Mouse (Mus musculus): Measurements from ENCODE around the gene 4930404N11Rik.

The 4930404N11Rik gene

GRCm38 (mm10) chr10:81379809-81380378 lies 14.3 kb upstream of the 4930404N11Rik start:
- DNase-seq (ENCODE audit: low spot score): no peak

- DNase-seq (ENCODE audit: low spot score): no peak
These were observed 13.6 kb upstream of the 4930404N11Rik start for GRCm38 (mm10) chr10:81379183-81379553.

- DNase-seq (ENCODE audit: low spot score): peak; percentile 100
These were observed 13.1 kb upstream of the 4930404N11Rik start for GRCm38 (mm10) chr10:81378553-81379182.

- DNase-seq (ENCODE audit: low spot score): peak; percentile 48
These were observed 12.4 kb upstream of the 4930404N11Rik start, which contains the start of gene Fzr1 for GRCm38 (mm10) chr10:81377793-81378552. Gene Fzr1, minus strand, starts transcription at chr10:81378516.

- DNase-seq (ENCODE audit: low spot score): peak; percentile 30
These were observed 11.7 kb upstream of the 4930404N11Rik start for GRCm38 (mm10) chr10:81377362-81377664.

- peak; percentile 71 for DNase-seq (ENCODE audit: low spot score)
These were observed 11.1 kb upstream of the 4930404N11Rik start for GRCm38 (mm10) chr10:81376561-81377361.

GRCm38 (mm10) chr10:81375322-81375721 lies 9.7 kb upstream of the 4930404N11Rik start:
- no peak for DNase-seq (ENCODE audit: low spot score)

- DNase-seq (ENCODE audit: low spot score): no peak
These were observed 1.5 kb upstream of the 4930404N11Rik start for GRCm38 (mm10) chr10:81367207-81367495.

- DNase-seq (ENCODE audit: low spot score): peak; percentile 50
These were observed 1.0 kb upstream of the 4930404N11Rik start for GRCm38 (mm10) chr10:81366477-81367206.

GRCm38 (mm10) chr10:81365073-81365472 lies 543 bp downstream of the 4930404N11Rik start:
- no peak for DNase-seq (ENCODE audit: low spot score)

GRCm38 (mm10) chr10:81364666-81365065 lies 950 bp downstream of the 4930404N11Rik start:
- DNase-seq (ENCODE audit: low spot score): no peak

GRCm38 (mm10) chr10:81363436-81364346 lies 1.9 kb downstream of the 4930404N11Rik start:
- no peak for DNase-seq (ENCODE audit: low spot score)

GRCm38 (mm10) chr10:81362336-81362949 lies 3.2 kb downstream of the 4930404N11Rik start:
- no peak for DNase-seq (ENCODE audit: low spot score)

GRCm38 (mm10) chr10:81360721-81361120 lies 4.9 kb downstream of the 4930404N11Rik start:
- DNase-seq (ENCODE audit: low spot score): no peak

GRCm38 (mm10) chr10:81358841-81359240 lies 6.8 kb downstream of the 4930404N11Rik start:
- peak; percentile 87 for DNase-seq (ENCODE audit: low spot score)

GRCm38 (mm10) chr10:81358209-81358608 lies 7.4 kb downstream of the 4930404N11Rik start:
- DNase-seq (ENCODE audit: low spot score): peak; percentile 76

GRCm38 (mm10) chr10:81356991-81357844 lies 8.4 kb downstream of the 4930404N11Rik start, which contains the start of gene Mfsd12:
Gene Mfsd12, plus strand, starts transcription at chr10:81357491.
- DNase-seq (ENCODE audit: low spot score): peak; percentile 86

GRCm38 (mm10) chr10:81356352-81356990 lies 9.1 kb downstream of the 4930404N11Rik start:
- DNase-seq (ENCODE audit: low spot score): no peak

- peak; percentile 35 for DNase-seq (ENCODE audit: low spot score)
These were observed 10.1 kb downstream of the 4930404N11Rik start for GRCm38 (mm10) chr10:81355533-81355932.
